8 mouse cellular contexts compared by ENCODE assay signal in the genomic region with DNA sequence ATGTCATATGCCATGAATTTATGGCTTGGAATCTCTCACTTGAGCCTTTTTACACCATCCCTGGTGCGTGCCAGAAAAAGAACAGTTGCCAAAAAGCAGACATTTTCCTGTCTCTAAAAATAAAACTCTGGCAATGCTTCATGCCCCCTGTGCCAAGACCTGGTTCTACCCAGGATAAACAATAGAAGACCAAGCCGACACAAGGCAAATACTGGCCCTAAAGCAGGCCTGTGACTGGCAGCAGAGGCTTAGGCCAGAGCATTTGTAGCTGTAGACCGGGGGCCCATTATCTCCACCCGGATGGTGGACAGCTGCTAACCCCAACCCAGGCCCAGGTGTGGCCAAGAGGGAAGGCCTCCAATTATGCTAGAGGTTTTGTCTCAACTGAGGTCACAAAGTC. TPM values are rescaled to one million over a fixed set of nuclear protein-coding genes. Genes with fewer than 3 reads are reported as not detected.
DNase-seq lines count a peak whose midpoint lies in the region; ATAC-seq and TF ChIP-seq lines count a peak whose summit lies in the region.

No protein-coding gene starts in this region.

- no peaks in the 10 kb centered on the region for H3K9me3 ChIP-seq in liver, embryonic 12.5 days (replicated peaks)
- H3K9me3 ChIP-seq in heart, embryonic 10.5 days, result no peaks in the 10 kb centered on the region

- no peak for TF ChIP-seq POLR2A in liver, adult 2 months (IDR thresholded peaks at IDR 0.05; ENCODE audit: extremely low read depth, insufficient read depth, low read length)
- TF ChIP-seq POLR2A in cerebellum, adult 2 months (IDR thresholded peaks at IDR 0.05; ENCODE audit: borderline replicate concordance, insufficient read depth, low read length), result no peak

- no peaks in the 10 kb centered on the region for H3K79me2 ChIP-seq in liver, adult 2 months (ENCODE audit: control insufficient read depth, insufficient read depth, low read length)

- no peaks in the 10 kb centered on the region; the same call in 1 of the 2 replicates for H3K4me1 ChIP-seq in liver, adult 2 months (ENCODE audit: control insufficient read depth, insufficient read depth, low read length)
- H3K4me1 ChIP-seq in liver, embryonic 12.5 days, result peaks cover 13% of the 10 kb centered on the region
- peaks cover 32% of the 10 kb centered on the region for H3K4me1 ChIP-seq in cerebellum, adult 2 months (ENCODE audit: control insufficient read depth, insufficient read depth, low read length)
- peaks cover 37% of the 10 kb centered on the region for H3K4me1 ChIP-seq in heart, embryonic 10.5 days

- DNase-seq in liver, adult 2 months (ENCODE audit: extremely low read depth, low read depth, low spot score), result peak; percentile 69
- peak; percentile 84 to 97 for DNase-seq in cerebellum, adult 2 months
- no peak for DNase-seq in heart, embryonic 10.5 days (ENCODE audit: low spot score)
- DNase-seq in lung, postnatal 36 days, result peak; percentile 42
- no peak for DNase-seq in thymus, postnatal 14 days
- DNase-seq in thymus, adult 18-20 months, result no peak
- no peak for DNase-seq in left cerebral cortex, adult 9 months (ENCODE audit: low spot score in 2 of 2)

- ATAC-seq in liver, embryonic 12.5 days, result no peak

- H3K9ac ChIP-seq in liver, adult 2 months (ENCODE audit: low read depth, low read length), result no peak overlapping the region
- H3K9ac ChIP-seq in liver, embryonic 12.5 days, result no peak overlapping the region

- WGBS in liver, adult 2 months, result 24% methylated on average over 4 of the region's 4 CpGs
- WGBS in liver, embryonic 12.5 days (ENCODE audit: insufficient replicate concordance), result 72% methylated on average over 4 of the region's 4 CpGs
- WGBS in cerebellum, adult 2 months, result 10% methylated on average over 4 of the region's 4 CpGs
- 81% methylated on average over 4 of the region's 4 CpGs for WGBS in heart, embryonic 10.5 days

- H3K36me3 ChIP-seq in liver, adult 2 months (ENCODE audit: control insufficient read depth, insufficient read depth, low read length), result no peaks in the 10 kb centered on the region
- no peaks in the 10 kb centered on the region for H3K36me3 ChIP-seq in liver, embryonic 12.5 days
- no peaks in the 10 kb centered on the region for H3K36me3 ChIP-seq in heart, embryonic 10.5 days

- no peak overlapping the region for H3K27ac ChIP-seq in liver, adult 2 months (replicated peaks; ENCODE audit: insufficient read depth, low read depth, low read length)
- H3K27ac ChIP-seq in liver, embryonic 12.5 days, result no peak overlapping the region
- H3K27ac ChIP-seq in cerebellum, adult 2 months (ENCODE audit: insufficient read depth, low read length), result peak overlapping the region; percentile 96
- H3K27ac ChIP-seq in heart, embryonic 10.5 days, result 0 out of 2 replicates have a peak overlapping the region, but pooled peaks have one; percentile 32

- no peak overlapping the region for H3K4me2 ChIP-seq in liver, embryonic 12.5 days

- TF ChIP-seq CTCF in liver, adult 2 months (IDR thresholded peaks at IDR 0.05; ENCODE audit: low read depth, low read length), result no peak
- no peak for TF ChIP-seq CTCF in cerebellum, adult 2 months (IDR thresholded peaks at IDR 0.05; ENCODE audit: borderline replicate concordance, insufficient read depth, low read depth, low read length)

- H3K4me3 ChIP-seq in liver, adult 2 months (ENCODE audit: insufficient read depth, low read depth, low read length), result no peak overlapping the region
- H3K4me3 ChIP-seq in liver, embryonic 12.5 days, result no peak overlapping the region
- H3K4me3 ChIP-seq in cerebellum, adult 2 months (replicated peaks; ENCODE audit: insufficient read depth, low read depth, low read length), result no peak overlapping the region
- H3K4me3 ChIP-seq in heart, embryonic 10.5 days, result no peak overlapping the region

- H3K27me3 ChIP-seq in liver, adult 2 months (ENCODE audit: control insufficient read depth, insufficient read depth, low read length), result no peaks in the 10 kb centered on the region
- no peaks in the 10 kb centered on the region for H3K27me3 ChIP-seq in liver, embryonic 12.5 days (replicated peaks)
- no peaks in the 10 kb centered on the region for H3K27me3 ChIP-seq in cerebellum, adult 2 months (ENCODE audit: control insufficient read depth, insufficient read depth, low read length)
- no peaks in the 10 kb centered on the region for H3K27me3 ChIP-seq in heart, embryonic 10.5 days (ENCODE audit: insufficient read depth, poor library complexity, severe bottlenecking)

RNA-seq across cellular contexts. Expression of a gene that starts 41.5 kb away (rescaled TPM):
- total RNA-seq in liver, adult 2 months (2014; rRNA removed), result not detected in 2 replicates
- polyA plus RNA-seq in liver, adult 2 months (2012; rRNA removed), result not detected in 2 replicates
- not detected in 2 replicates for polyA plus RNA-seq in liver, embryonic 12.5 days (2016; fragmentation: Nextera tagmentation; extraction: Ambion mirVana)
- polyA plus RNA-seq in cerebellum, adult 2 months (2012; rRNA removed), result 0.11 TPM in 1 of 2 replicates, not detected in the other
- polyA plus RNA-seq in heart, embryonic 10.5 days (2016; fragmentation: Nextera tagmentation; extraction: Ambion mirVana), result not detected in 2 replicates

Comparison
In these comparisons a context has a peak if more than half of its experiments do, and no peak if none do; other contexts are left out.
1. DNase-seq: peak in liver, adult 2 months (single experiment), cerebellum, adult 2 months (2 of 2) and lung, postnatal 36 days (single experiment); none in heart, embryonic 10.5 days (single experiment), thymus, postnatal 14 days (single experiment), thymus, adult 18-20 months (0 of 2) and left cerebral cortex, adult 9 months (0 of 2).
2. H3K27ac ChIP-seq: peak in cerebellum, adult 2 months (single experiment) and heart, embryonic 10.5 days (single experiment); none in liver, adult 2 months (single experiment) and liver, embryonic 12.5 days (single experiment).